Mouse (Mus musculus) subcutaneous adipose tissue, adult 2 months (tissue): ENCODE data around the gene Slco1b2. TPM values are rescaled to one million over a fixed set of nuclear protein-coding genes. Genes with fewer than 3 reads are reported as not detected.

Experiments
- polyA plus RNA-seq: library from polyadenylated mRNA; depleted of rRNA; stranded (reverse); fragments of >200 nt; gene quantifications from 2 replicates; pipeline ENCODE4 v1.2.3, GENCODE M21; 2012; ENCODE audit warnings: low replicate concordance; rRNA removed

Gene Slco1b2
- not detected in 2 replicates for polyA plus RNA-seq

DNA sequence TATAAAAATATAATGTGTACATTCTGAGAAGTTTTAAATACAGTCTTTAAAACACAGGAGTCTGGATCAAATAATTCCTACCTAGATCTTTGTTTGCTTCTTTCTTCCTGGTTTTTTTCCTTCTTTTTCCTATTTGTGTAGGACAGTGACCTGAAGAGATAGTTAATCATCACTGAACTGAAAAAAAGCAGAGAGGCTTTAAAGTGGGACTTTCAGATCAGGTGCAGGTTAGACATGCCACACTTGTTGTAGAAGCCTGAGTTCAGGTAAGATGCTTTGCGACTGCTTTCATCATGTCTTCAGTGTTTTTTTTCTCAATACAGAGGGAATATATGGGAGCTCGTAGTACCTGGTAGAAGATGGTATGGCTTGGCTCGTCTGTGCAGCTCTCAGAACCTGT is at the start of gene Slco1b2:
Slco1b2 (plus strand) TSS at position 228 of the 400 bp plus-strand sequence.

Other genes with a start within 250 kb of the Slco1b2 start
- 0.06 and 0.09 TPM in 2 replicates for gene Slco1c1, start 105.2 kb upstream of the Slco1b2 start, polyA plus RNA-seq
- not detected in 2 replicates for gene Gm5724, start 144.3 kb downstream of the Slco1b2 start, polyA plus RNA-seq
- 0.14 TPM in 1 of 2 replicates, not detected in the other for gene Slco1a4, start 226.7 kb downstream of the Slco1b2 start, polyA plus RNA-seq